Mouse (Mus musculus) left cerebral cortex, adult 9 months (tissue): ENCODE results near the gene Ankrd24.
A peak's percentile ranks its signal among the peaks of the same experiment; 100 is the strongest.

Source experiments
- DNase-seq, 2 experiments: peaks; one replicate each; pipeline ENCODE4 v3.0.0; 2022; ENCODE audit warnings: low spot score in 2 of 2

Ankrd24 gene

GRCm38 (mm10) chr10:81628390-81628789 is at the start of gene Ankrd24:
Gene Ankrd24, plus strand, starts transcription at chr10:81628540.
- no peak for DNase-seq

GRCm38 (mm10) chr10:81579967-81580366 is 48.4 kb upstream of the Ankrd24 start:
- no peak for DNase-seq

GRCm38 (mm10) chr10:81580441-81581070 is 47.8 kb upstream of the Ankrd24 start:
- DNase-seq = no peak

GRCm38 (mm10) chr10:81583347-81583746 is 45.0 kb upstream of the Ankrd24 start:
- no peak for DNase-seq

GRCm38 (mm10) chr10:81588739-81589138 is 39.6 kb upstream of the Ankrd24 start:
- no peak for DNase-seq

GRCm38 (mm10) chr10:81591846-81592245 is 36.5 kb upstream of the Ankrd24 start:
- DNase-seq = no peak

GRCm38 (mm10) chr10:81592631-81593030 is 35.7 kb upstream of the Ankrd24 start:
- DNase-seq = no peak

- no peak for DNase-seq
Observed at GRCm38 (mm10) chr10:81593223-81593622, 35.1 kb upstream of the Ankrd24 start.

GRCm38 (mm10) chr10:81593935-81594334 is 34.4 kb upstream of the Ankrd24 start:
- no peak for DNase-seq

GRCm38 (mm10) chr10:81595599-81595998 is 32.7 kb upstream of the Ankrd24 start:
- DNase-seq = no peak

GRCm38 (mm10) chr10:81596611-81597010 is 31.7 kb upstream of the Ankrd24 start:
- DNase-seq = no peak

GRCm38 (mm10) chr10:81597137-81597950 is 31.0 kb upstream of the Ankrd24 start:
- DNase-seq = no peak

GRCm38 (mm10) chr10:81598342-81598741 is 30.0 kb upstream of the Ankrd24 start:
- DNase-seq = no peak

GRCm38 (mm10) chr10:81598871-81599270 is 29.5 kb upstream of the Ankrd24 start:
- DNase-seq = no peak

- DNase-seq = no peak
Observed at GRCm38 (mm10) chr10:81599630-81600029, 28.7 kb upstream of the Ankrd24 start.

- no peak for DNase-seq
Observed at GRCm38 (mm10) chr10:81600096-81600495, 28.2 kb upstream of the Ankrd24 start.

GRCm38 (mm10) chr10:81600738-81601203 is 27.6 kb upstream of the Ankrd24 start, which contains the start of gene Tle6:
Gene Tle6, minus strand, starts transcription at chr10:81601073.
- peak; percentile 86 to 95 for DNase-seq

- no peak for DNase-seq
Observed at GRCm38 (mm10) chr10:81601396-81601905, 26.9 kb upstream of the Ankrd24 start.

GRCm38 (mm10) chr10:81602741-81603151 is 25.6 kb upstream of the Ankrd24 start:
- peak in 1 of 2 experiments; percentile 37 for DNase-seq

- DNase-seq = no peak
Observed at GRCm38 (mm10) chr10:81604019-81604967, 24.0 kb upstream of the Ankrd24 start.

GRCm38 (mm10) chr10:81604968-81605665 is 23.2 kb upstream of the Ankrd24 start:
- peak in 1 of 2 experiments; percentile 90 for DNase-seq
